Comparison of ENCODE assay signal across 8 mouse cellular contexts in the genomic region with DNA sequence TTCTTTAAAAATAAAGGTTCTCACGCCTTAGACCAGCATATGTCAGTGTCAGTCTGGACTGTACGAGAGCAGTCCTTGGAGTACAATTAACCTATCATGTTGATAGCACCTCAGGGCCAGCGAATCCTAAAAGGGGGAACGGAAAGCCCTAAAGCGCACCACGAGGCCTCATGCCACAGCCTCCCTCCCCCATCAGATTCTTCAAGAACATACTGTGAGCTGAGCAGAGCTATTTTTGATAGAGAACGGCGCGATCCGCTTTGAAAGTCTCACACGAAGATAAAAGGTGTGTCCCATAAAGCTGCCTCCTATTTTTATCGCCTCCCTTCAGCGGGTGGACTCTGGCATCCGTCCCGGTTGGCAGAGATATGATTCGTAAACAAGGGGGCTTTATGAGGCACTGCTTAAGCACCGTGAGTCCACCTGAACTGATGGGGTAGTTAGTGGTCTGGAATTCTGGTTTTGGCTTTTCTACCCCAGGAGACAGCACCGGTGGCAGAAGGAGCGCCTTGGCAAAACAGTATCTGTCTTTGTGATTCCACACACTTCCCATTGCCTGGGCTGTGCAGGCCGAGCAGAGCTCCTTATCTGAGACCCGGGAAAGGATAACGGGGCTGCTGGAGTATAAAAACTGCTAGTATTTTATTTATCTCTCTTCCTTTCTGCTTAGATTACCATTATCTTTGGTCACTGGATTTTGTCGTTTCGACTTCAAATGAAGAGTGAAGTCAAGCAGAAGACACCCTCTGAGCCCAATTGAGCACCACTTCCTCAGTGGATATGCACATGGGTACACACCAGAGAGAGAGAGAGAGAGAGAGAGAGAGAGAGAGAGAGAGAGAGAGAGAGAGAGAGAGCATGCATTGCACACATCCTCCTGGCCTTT.
A peak's percentile ranks its signal among the peaks of the same experiment; 100 is the strongest.
DNase-seq lines count a peak whose midpoint lies in the region; ATAC-seq lines count a peak whose summit lies in the region.

No protein-coding gene starts in this region.

- no peak for ATAC-seq in liver, embryonic 12.5 days
- ATAC-seq in megakaryocyte, adult 5-6 weeks (ENCODE audit: poor library complexity, severe bottlenecking): no peak

- H3K27ac ChIP-seq in heart, embryonic 10.5 days: peak overlapping the region; percentile 74
- no peak overlapping the region for H3K27ac ChIP-seq in liver, embryonic 12.5 days

- H3K4me1 ChIP-seq in heart, embryonic 10.5 days: peaks cover 10% of the 10 kb centered on the region
- H3K4me1 ChIP-seq in liver, embryonic 12.5 days: peaks cover 6% of the 10 kb centered on the region

- peak; percentile 10 to 23 for DNase-seq in spleen, postnatal 10 days (ENCODE audit: low spot score in 2 of 2)
- DNase-seq in spleen, adult 12 weeks (ENCODE audit: low spot score): no peak
- DNase-seq in heart, embryonic 10.5 days (ENCODE audit: low spot score): peak; percentile 74
- DNase-seq in adrenal gland, adult 2 months: no peak
- no peak for DNase-seq in embryo, embryonic 9.5 days (ENCODE audit: extremely low spot score)
- no peak for DNase-seq in thymus, postnatal 36 days

- H3K4me3 ChIP-seq in heart, embryonic 10.5 days: peak overlapping the region; percentile 43
- H3K4me3 ChIP-seq in liver, embryonic 12.5 days: no peak overlapping the region

- H3K9me3 ChIP-seq in heart, embryonic 10.5 days: no peaks in the 10 kb centered on the region
- H3K9me3 ChIP-seq in liver, embryonic 12.5 days (replicated peaks): no peaks in the 10 kb centered on the region

- no peak overlapping the region for H3K9ac ChIP-seq in liver, embryonic 12.5 days

- no peaks in the 10 kb centered on the region for H3K36me3 ChIP-seq in heart, embryonic 10.5 days
- no peaks in the 10 kb centered on the region for H3K36me3 ChIP-seq in liver, embryonic 12.5 days

- H3K27me3 ChIP-seq in heart, embryonic 10.5 days (ENCODE audit: insufficient read depth, poor library complexity, severe bottlenecking): no peaks in the 10 kb centered on the region
- no peaks in the 10 kb centered on the region for H3K27me3 ChIP-seq in liver, embryonic 12.5 days (replicated peaks)

- peak overlapping the region; percentile 27; the same call in 1 of the 2 replicates for H3K4me2 ChIP-seq in liver, embryonic 12.5 days

- 23% methylated on average over 24 of the region's 24 CpGs for WGBS in heart, embryonic 10.5 days
- 42% methylated on average over 24 of the region's 24 CpGs for WGBS in liver, embryonic 12.5 days (ENCODE audit: insufficient replicate concordance)

Comparison
In these comparisons a context has a peak if more than half of its experiments do, and no peak if none do; other contexts are left out.
1. DNase-seq: peak in spleen, postnatal 10 days (2 of 2) and heart, embryonic 10.5 days (single experiment); none in spleen, adult 12 weeks (single experiment), adrenal gland, adult 2 months (single experiment), embryo, embryonic 9.5 days (single experiment) and thymus, postnatal 36 days (0 of 2).